Mouse (Mus musculus) heart, postnatal 4 days (tissue): ENCODE data around the gene C2cd4c. TPM values are rescaled to one million over a fixed set of nuclear protein-coding genes. Genes with fewer than 3 reads are reported as not detected.

Experiments used
- DNase-seq: peaks from one replicate; pipeline ENCODE4 v3.0.0; 2021
- total RNA-seq, 2 experiments: library from RNA; stranded (reverse); gene quantifications; 2 replicates each; pipeline ENCODE4 v1.2.3; 2021

The C2cd4c gene
- total RNA-seq, 2 experiments from 2014 or later = 0.10 to 0.11 TPM

- no peak for DNase-seq
Measured at GRCm38 (mm10) chr10:79578276-79578675, 35.5 kb downstream of the C2cd4c start.

- no peak for DNase-seq
Measured at GRCm38 (mm10) chr10:79577376-79577775, 36.4 kb downstream of the C2cd4c start.

- DNase-seq = no peak
Measured at GRCm38 (mm10) chr10:79575754-79576153, 38.1 kb downstream of the C2cd4c start.

DNA sequence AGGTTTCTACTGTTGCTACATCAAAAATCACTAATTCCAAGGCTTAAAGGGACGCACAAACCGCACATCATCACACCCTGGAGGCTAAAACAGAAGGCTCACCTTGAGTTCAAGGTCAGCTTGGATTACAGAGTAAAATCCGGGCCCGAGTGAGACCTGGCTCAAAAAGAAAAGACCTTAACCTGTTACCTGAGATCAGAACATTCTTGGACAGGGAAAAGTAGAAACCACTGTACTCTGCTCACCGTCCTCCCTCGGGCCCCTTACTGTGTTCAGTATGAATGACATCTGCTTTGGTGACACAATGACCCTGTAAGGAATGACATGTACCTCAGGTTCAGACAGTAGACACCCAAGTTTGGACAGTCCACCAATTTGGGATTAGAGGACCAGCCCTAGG is 39.0 kb downstream of the C2cd4c start:
- no peak for DNase-seq

DNA sequence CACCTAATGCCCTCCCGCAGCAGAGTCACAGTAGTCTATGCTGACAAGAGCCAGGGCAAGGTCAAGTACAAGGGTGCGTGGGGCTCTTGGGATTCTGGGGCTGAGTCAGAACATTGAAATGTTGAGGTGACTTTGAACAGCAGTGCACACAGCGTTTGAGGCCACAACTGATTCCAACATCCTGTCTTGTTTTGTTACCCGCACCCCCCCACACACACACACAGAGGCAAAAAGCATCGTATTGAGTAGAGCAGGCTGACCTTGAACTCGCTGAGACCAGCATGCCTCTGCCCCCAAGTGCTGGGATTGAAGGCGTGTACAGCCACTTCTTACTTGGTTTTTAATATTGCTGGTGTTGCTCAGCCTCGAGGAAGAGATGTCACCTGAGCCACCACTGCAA is 39.5 kb downstream of the C2cd4c start:
- DNase-seq = no peak

DNA sequence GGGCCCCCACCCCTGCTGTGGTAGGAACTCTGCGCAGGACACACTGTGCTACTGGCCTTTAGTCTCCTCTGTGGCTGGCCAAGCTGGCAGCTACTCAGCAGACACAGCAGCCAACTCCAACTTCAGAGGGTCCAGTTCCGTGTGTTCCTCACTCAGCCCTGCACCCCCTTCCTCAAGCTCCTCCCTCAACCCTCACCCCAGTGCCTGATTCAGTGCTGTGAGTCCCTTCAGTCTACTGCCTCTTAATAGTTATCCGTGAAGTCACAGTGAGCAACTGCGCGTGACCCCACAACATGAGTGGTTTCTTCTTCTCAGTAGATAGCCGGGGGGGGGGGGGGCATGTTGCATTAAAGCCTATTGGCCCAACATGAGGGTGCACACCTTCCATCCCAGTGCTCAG is 40.2 kb downstream of the C2cd4c start:
- no peak for DNase-seq

GRCm38 (mm10) chr10:79571314-79571713 is 42.5 kb downstream of the C2cd4c start:
- DNase-seq = no peak

DNA sequence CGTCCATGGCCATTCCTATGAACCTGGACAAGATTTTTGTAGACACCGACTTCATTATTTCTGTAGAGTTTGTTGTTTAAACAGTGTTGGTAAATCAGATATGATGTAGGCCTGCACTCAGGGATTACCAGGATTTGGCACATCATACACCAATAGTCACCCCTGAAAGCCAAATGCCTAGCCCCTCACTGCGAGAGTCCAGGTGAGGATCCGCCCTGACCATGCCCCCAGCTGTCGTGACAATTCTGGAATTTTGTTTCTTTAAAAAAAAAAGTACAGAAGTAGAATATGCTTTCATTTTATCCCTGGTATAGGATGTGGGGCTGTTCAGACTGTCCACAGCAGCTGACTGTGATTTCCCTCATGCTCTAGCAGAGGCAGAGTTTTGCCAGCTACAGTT is 43.9 kb downstream of the C2cd4c start:
- no peak for DNase-seq

DNA sequence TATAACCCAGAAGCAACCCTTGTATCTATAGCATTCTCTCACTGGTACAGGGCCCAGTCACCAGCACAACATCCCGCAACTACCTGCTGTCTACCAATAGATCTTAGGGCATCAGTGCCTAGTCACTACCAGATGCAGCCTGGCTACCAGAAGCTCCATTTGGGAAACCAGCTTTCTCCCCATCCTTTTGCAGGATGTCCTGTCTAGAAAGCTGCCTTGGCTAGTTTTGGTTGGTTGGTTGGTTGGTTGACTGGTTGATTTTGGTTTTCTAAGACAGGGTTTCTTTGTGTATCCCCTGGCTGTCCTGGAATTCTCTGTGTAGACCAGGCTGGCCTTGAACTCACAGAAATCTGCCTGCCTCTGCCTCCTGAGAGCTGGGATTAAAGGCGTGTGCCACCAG is 54.1 kb downstream of the C2cd4c start:
- no peak for DNase-seq

DNA sequence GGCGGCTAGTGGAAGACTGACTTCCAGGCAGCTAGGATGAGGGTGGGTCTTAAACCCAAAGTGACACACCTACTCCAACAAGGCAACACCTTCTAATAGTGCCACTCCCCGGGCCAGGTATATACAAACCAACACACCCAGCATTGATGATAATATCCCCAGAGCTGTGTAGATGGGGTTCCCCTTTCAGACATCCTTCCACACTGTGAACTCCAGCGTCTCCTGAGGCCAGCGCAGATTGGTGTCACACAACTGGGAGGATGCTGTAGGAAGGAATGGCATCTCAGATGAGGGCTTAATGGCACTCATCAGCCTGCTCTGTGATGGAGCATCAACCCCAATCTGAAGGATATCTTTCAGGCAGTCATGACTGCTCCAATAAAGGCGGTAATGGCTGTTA is 56.3 kb downstream of the C2cd4c start:
- no peak for DNase-seq

- no peak for DNase-seq
Measured at GRCm38 (mm10) chr10:79556951-79557350, 56.9 kb downstream of the C2cd4c start.

Other genes starting within 250 kb of the C2cd4c start
- not detected for gene Vmn2r83, start 145.3 kb downstream of the C2cd4c start, total RNA-seq
- gene Plpp2, start 80.2 kb downstream of the C2cd4c start, total RNA-seq = 1 to 10 TPM; 5.7 to 6.0 TPM
- 10 to 100 TPM; 19.7 to 21.9 TPM for gene Mier2, start 58.8 kb downstream of the C2cd4c start, total RNA-seq
- not detected for gene Theg, start 26.7 kb downstream of the C2cd4c start, total RNA-seq
- gene Shc2, start 23.9 kb upstream of the C2cd4c start, total RNA-seq = 1 to 10 TPM; 3.2 to 3.7 TPM
- not detected for gene Odf3l2, start 31.7 kb upstream of the C2cd4c start, total RNA-seq
- gene Madcam1, start 50.5 kb upstream of the C2cd4c start, total RNA-seq = under 1 TPM; 0.36 to 0.67 TPM
- gene Tpgs1, start 55.3 kb upstream of the C2cd4c start, total RNA-seq = 10 to 100 TPM; 18.8 to 20.3 TPM
- gene Cdc34, start 68.2 kb upstream of the C2cd4c start, total RNA-seq = 100 to 1,000 TPM; 134 to 145 TPM
- gene Gzmm, start 75.0 kb upstream of the C2cd4c start, total RNA-seq = 1 to 10 TPM; 2.9 to 3.7 TPM
- 100 to 1,000 TPM; 793 to 876 TPM for gene Bsg, start 90.5 kb upstream of the C2cd4c start, total RNA-seq
- gene Hcn2, start 102.6 kb upstream of the C2cd4c start, total RNA-seq = 1 to 10 TPM; 7.6 to 9.5 TPM
- gene Polrmt, start 132.6 kb upstream of the C2cd4c start, total RNA-seq = 10 to 100 TPM; 35.4 to 39.6 TPM
- gene Fgf22, start 141.1 kb upstream of the C2cd4c start, total RNA-seq = not detected
- 10 to 100 TPM; 40.3 to 45.9 TPM for gene Rnf126, start 152.9 kb upstream of the C2cd4c start, total RNA-seq
- 10 to 100 TPM; 10.3 TPM for gene Fstl3, start 163.2 kb upstream of the C2cd4c start, total RNA-seq
- gene Prss57, start 176.9 kb upstream of the C2cd4c start, total RNA-seq = not detected
- 10 to 100 TPM; 78.5 to 88.6 TPM for gene Palm, start 179.5 kb upstream of the C2cd4c start, total RNA-seq
- under 1 TPM; 0.14 to 0.45 TPM for gene Misp, start 207.0 kb upstream of the C2cd4c start, total RNA-seq
- 100 to 1,000 TPM; 167 to 182 TPM for gene Ptbp1, start 240.4 kb upstream of the C2cd4c start, total RNA-seq